Mouse (Mus musculus) liver, adult 2 months (tissue): ENCODE measurements around the gene Uck1.

Source experiments
- CTCF ChIP-seq: fragments of 200-500 bp; IDR thresholded peaks from 2 replicates; pipeline ENCODE4 v1.5.1; 2011; ENCODE audit warnings: low read depth, low read length, control low read depth
- POLR2A ChIP-seq: fragments of 200-500 bp; IDR thresholded peaks from 2 replicates; pipeline ENCODE4 v1.6.1; 2011; ENCODE audit warnings: low read length, control low read depth; ENCODE audit not compliant: insufficient read depth; ENCODE audit errors: extremely low read depth

GRCm38 (mm10) chr2:32307941-32308760 is 48.2 kb upstream of the Uck1 start:
- peak; percentile 71 for TF ChIP-seq CTCF
- TF ChIP-seq POLR2A: no peak
